Mouse (Mus musculus) heart, adult 2 months (tissue): Measurements from ENCODE around the gene Sobp.

ENCODE experiments used
- CTCF ChIP-seq: fragments of 200-600 bp; IDR thresholded peaks from 2 replicates; pipeline ENCODE4 v1.8.1; 2022; ENCODE audit warnings: antibody characterized with exemption, mild to moderate bottlenecking, moderate library complexity
- EP300 ChIP-seq: fragments of 200-500 bp; IDR thresholded peaks from 2 replicates; pipeline ENCODE4 v1.6.1; 2011; ENCODE audit warnings: low read depth, low read length, control low read depth; ENCODE audit not compliant: insufficient read depth
- POLR2A ChIP-seq: fragments of 200-500 bp; IDR thresholded peaks from 2 replicates; pipeline ENCODE4 v1.6.1; 2011; ENCODE audit warnings: mild to moderate bottlenecking, low read depth, low read length, control low read depth; ENCODE audit not compliant: insufficient read depth

GRCm38 (mm10) chr10:43168847-43169246 is 5.5 kb downstream of the Sobp start:
- TF ChIP-seq POLR2A = no peak
- no peak for TF ChIP-seq EP300
- no peak for TF ChIP-seq CTCF
